Mouse (Mus musculus): ENCODE results near the gene Cblc. TPM values are rescaled to one million over a fixed set of nuclear protein-coding genes. Genes with fewer than 3 reads are reported as not detected.

Cblc gene
- total RNA-seq, 2 experiments from 2014 or later = not detected

- peak; percentile 34 for ATAC-seq (replicated peaks; ENCODE audit: poor library complexity, severe bottlenecking)
Observed at GRCm38 (mm10) chr7:19785874-19786458, 10.6 kb downstream of the Cblc start.

DNA sequence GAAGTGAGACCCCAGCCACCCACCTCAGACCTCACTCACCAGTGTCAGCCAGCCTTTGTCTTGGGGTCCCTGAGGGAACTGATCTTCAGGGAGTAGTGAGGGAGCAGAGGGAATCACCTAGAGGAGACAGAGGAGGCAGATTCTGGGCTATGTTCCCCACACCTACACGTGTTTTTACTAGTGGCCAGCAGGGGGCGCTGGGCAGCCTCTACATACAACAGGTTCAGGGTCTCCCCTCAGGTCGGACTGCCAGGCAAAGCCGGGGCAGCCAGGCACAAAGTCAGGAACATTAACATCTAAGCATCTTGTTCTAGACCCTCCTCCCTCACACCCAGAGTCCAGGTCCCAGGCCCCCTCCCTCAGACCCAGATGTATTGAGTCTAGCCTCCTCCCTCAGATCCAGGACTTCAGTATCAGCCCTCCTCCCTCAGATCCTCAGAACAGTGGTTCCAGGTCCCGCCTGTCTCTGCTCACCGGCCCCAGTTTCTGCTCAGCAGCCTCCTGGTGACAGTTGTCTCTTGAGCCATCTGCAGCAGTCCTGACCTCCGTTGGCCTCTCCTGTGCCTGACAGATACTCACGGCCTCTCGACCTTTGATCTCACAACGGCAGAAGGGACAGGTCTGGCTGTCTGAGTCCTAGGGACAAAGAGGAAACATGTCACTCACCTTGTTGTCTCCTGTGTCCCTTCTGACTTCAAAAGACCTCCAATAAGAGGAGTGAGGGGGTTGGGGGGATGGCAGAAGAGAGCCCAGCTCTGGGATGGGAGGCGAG, 11.7 kb downstream of the Cblc start:
- ATAC-seq (replicated peaks; ENCODE audit: poor library complexity, severe bottlenecking) = 0 out of 2 replicates have a peak, but pooled peaks have one; percentile 35

DNA sequence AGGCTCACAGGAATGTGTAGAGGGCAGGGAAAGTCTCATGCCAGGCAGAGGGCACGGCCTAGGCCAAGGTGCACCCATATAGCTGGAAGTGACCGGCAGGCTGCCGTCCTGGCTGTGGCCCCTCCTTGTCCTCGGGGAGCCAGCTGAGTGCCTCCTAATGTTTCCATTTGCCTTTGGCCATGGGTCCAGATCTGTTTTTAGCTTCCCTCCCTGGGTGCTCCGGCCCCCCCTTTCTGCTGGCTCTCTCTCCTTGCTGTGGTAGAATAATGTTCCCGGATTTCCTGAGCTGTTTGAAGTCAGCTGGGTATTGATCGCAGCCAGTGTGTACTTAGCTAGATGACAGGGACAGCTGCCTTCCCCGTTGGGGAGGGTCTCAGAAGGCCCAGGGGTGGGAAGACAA, 13.0 kb downstream of the Cblc start:
- no peak for ATAC-seq (replicated peaks; ENCODE audit: poor library complexity, severe bottlenecking)

DNA sequence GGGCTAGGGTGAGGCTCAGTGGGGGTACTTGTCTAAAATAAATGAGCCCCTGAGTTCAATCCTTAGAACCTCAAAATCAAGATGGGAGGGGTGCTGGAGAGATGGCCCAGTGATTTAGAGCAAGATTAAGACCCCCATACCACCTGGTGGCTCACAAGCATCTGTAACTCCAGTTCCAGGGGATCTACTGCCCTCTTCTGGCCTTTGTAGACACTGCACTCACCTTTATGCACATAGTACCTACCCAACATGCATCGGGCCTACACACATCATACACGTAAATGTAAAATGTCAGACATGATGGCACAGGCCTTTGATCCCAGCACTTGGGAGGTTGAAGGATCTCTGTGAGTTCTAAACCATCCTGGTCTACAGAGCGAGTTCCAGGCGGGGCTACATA, 14.0 kb downstream of the Cblc start:
- ATAC-seq (replicated peaks; ENCODE audit: poor library complexity, severe bottlenecking) = no peak

DNA sequence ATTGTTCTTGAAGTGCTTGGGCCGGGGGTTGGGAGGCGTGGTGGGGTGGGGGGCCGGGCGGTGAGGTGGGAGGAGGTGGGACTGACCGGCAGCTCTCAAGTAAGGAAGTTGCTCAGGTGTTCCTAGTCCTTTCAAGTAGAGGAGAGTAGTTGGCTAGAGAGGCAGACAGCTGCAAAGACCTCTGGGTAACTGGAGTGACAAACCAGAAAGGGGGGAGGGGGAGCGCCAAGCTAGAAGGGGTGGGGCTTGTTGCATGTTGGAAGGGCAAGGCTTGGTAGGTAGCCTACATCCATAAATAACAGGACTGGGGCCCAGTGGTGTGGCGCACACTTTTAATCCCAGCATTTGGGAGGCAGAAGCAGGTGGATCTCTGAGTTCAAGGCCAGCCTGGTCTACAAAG, 14.9 kb downstream of the Cblc start:
- no peak for ATAC-seq (replicated peaks; ENCODE audit: poor library complexity, severe bottlenecking)

GRCm38 (mm10) chr7:19779903-19780302, 16.7 kb downstream of the Cblc start:
- no peak for ATAC-seq (replicated peaks; ENCODE audit: poor library complexity, severe bottlenecking)

GRCm38 (mm10) chr7:19778645-19779044, 18.0 kb downstream of the Cblc start:
- no peak for ATAC-seq (replicated peaks; ENCODE audit: poor library complexity, severe bottlenecking)

- ATAC-seq (replicated peaks; ENCODE audit: poor library complexity, severe bottlenecking) = 0 out of 2 replicates have a peak, but pooled peaks have one; percentile 20
Observed at GRCm38 (mm10) chr7:19777049-19777723, 19.4 kb downstream of the Cblc start.

DNA sequence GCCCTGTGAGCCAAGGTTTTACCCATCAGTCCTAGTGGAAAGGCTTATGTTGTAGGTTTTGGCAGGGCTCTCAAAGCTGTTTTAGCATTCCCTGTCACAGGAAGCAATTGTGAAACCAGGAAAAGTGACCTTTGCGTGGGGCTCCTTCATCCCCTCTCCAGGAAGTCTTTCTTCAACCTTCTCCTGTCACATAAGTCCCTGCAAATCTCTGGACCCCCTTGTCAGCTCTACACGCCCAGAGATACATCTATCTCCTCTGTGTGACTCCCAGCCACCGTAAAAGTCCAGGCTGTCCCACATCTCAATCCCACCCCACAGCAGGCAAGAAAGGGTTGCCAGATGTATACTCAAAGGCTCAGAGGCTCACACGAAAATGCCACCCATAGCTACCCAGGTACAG, 24.9 kb downstream of the Cblc start:
- no peak for ATAC-seq (replicated peaks; ENCODE audit: poor library complexity, severe bottlenecking)

DNA sequence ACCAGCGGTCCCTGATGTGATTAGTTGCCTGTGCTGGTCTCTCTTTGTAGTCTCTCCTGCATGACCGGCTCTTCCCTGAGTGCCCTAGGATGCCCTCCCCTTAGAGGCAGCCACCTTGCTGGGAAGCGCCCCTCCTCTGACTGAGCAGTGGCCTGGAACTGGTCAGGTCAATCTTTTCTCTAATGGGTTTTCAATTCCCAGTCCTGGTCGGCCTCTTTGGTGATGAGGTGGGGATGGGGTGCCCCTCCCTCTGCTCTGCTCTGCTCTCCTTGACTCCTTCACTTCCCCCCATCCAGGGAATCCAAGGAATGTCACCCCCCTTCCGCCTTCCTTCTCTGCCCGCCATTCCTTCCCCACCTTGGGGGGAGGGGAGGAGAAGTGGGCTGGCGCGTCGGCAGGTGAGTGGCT, 25.6 kb downstream of the Cblc start, which contains the start of gene Bcam:
TSS of gene Bcam (minus strand) at position 33 of the 408 bp plus-strand sequence.
- ATAC-seq (replicated peaks; ENCODE audit: poor library complexity, severe bottlenecking) = no peak

DNA sequence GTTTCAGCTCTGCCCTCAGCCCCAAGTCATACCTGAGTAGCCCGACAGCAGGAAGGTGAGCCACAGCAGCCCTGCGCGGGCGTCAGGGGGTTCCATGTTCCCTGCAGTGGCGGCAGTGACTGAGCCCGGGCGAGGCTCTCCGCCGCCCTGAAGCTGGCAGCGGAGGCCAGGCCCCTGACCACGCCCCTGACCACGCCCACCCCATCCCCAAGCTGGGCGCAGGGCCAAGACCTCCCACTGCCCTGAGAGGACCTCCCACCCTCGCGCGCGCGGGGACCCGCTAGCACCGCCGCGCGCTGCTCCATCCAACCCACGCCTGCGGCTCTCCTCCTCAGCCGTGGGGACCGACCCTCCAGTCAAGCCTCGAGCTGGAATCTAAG, 26.2 kb downstream of the Cblc start:
- peak; percentile 63 for ATAC-seq (replicated peaks; ENCODE audit: poor library complexity, severe bottlenecking)

GRCm38 (mm10) chr7:19769434-19770374, 26.9 kb downstream of the Cblc start:
- ATAC-seq (replicated peaks; ENCODE audit: poor library complexity, severe bottlenecking) = no peak

DNA sequence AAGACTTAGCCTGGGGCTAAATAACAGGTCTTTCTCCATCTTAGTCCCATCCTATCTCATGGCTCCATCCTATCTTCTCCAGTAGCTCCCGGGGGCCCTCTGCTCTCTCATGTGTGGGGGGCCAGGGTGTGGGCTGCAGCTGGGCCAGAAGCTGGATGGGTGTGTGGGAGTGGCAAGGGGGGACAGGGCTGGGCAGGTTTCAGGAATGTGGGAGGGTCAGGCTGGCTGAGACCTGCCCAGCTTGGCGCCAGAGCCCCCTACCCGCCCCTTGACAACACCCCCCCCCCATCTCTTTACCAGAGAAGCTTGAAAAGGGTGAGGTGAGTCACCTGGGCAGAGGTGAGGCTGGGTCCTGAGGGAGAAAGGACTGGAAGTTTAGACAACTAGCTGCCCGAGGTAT, 27.6 kb downstream of the Cblc start:
- ATAC-seq (replicated peaks; ENCODE audit: poor library complexity, severe bottlenecking) = no peak

GRCm38 (mm10) chr7:19768251-19768650, 28.4 kb downstream of the Cblc start:
- ATAC-seq (replicated peaks; ENCODE audit: poor library complexity, severe bottlenecking) = no peak

GRCm38 (mm10) chr7:19764581-19764980, 32.0 kb downstream of the Cblc start:
- no peak for ATAC-seq (replicated peaks; ENCODE audit: poor library complexity, severe bottlenecking)

DNA sequence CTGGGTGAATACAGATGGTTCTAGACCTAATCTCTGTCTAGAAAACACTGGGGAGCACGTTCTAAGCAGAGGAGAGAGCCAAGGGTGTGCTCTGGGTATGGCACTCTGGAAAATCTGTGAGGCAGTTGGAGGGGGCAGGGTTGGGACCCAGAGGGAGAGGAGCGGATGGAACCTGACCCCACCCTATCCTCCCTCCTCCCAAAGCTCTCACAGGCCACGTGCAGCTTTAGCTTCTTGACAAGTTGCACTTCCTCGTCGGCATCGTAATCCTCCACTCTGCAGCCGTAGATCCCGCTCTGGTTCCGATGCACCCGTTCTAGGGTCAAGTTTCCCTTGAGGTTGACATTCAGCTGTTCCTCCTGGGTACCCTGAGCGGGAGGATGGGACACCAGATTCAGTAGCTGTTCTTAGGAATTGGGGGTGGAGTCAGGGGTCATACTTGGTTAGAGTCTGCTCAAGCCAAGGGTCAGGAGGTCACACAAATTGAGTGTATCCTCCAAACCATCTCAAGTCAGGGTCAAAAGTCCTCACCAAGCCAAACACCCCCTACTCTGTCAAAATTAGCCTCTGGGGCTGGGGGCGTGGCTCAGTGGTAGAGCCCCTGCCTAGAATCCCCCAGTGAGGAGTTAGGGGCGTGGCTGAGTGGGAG, 32.7 kb downstream of the Cblc start:
- peak; percentile 77 for ATAC-seq (replicated peaks; ENCODE audit: poor library complexity, severe bottlenecking)

DNA sequence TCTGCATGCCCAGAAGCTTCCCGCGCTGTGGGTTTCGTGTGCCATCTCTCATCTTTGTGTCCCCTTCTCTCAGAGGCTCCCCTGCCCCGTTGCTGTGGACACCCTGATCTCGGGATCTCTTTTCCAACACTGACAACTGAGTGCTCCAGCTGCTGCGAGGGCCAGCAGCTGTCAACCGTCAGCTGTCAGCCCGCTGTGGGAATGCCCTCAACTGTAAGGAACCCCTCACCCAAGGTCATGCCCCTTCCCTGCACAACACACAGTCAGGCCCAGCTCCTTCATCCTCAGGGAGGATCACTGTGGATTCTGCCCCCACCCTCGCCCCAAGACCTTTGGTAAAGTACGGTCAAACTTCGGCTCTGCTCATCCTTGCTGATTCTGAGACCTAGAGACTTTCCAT, 34.3 kb downstream of the Cblc start:
- ATAC-seq (replicated peaks; ENCODE audit: poor library complexity, severe bottlenecking) = no peak

GRCm38 (mm10) chr7:19760021-19760420, 36.6 kb downstream of the Cblc start:
- ATAC-seq (replicated peaks; ENCODE audit: poor library complexity, severe bottlenecking) = no peak

DNA sequence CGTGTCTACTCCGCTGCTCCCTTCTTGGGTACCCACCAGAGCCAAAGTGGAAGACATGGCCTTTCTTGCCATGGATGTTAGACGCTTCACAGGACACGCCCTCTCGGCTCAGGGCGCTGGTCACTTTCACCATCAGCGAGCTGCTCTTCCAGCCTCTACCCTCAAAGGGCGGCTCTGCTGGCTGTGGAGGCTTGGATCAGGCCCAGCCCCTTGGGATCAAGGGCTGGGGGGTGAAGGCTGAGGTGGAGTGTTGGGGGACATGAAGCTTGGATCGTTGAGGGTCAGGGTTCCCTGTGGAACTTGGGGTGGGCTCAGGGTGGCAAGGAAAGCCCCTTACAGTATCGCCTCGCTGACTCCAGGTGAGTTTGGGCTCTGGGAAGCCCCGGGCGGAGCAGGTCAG, 38.0 kb downstream of the Cblc start:
- ATAC-seq (replicated peaks; ENCODE audit: poor library complexity, severe bottlenecking) = no peak
